Mouse (Mus musculus) E14TG2a.4 (cell line): ENCODE results near the gene Gm12248.

Experiments used
- CTCF ChIP-seq: conservative IDR thresholded peaks from 2 replicates; pipeline ENCODE4 v1.5.1; 2014; ENCODE audit warnings: low read length
- NANOG ChIP-seq: IDR thresholded peaks from 2 replicates; pipeline ENCODE4 v1.6.1; 2014; ENCODE audit warnings: borderline replicate concordance, low read length, mixed read lengths
- POU5F1 ChIP-seq: IDR thresholded peaks from 2 replicates; pipeline ENCODE4 v1.6.1; 2014; ENCODE audit warnings: low read length, borderline replicate concordance

DNA sequence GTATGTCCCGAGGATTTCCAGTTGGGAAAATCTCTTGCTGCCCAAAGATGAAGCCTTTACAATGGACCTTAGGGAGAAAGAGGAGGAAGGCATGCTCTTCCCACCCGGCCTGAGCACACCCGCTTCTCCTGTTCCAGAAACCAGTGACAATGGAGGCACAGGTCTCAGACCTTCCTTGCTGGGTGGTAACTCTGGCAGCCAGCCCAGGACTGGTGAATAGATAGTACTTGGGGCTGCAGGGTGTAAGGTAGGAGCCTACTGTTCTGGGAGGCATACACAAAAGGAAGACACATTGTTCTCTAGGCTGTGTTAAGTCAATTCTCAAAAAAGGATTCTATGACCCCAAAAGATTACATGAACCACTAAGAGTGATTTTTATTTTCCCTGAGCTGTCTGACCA is 27.7 kb upstream of the Gm12248 start:
- TF ChIP-seq CTCF (no peak), NANOG (no peak), POU5F1 (no peak)
